Mouse (Mus musculus) stomach, postnatal 0 days (tissue): ENCODE measurements around the gene Wnt4.

Source experiments
- CTCF ChIP-seq: IDR thresholded peaks from 2 replicates; pipeline ENCODE4 v1.5.1; 2016; ENCODE audit warnings: antibody characterized with exemption, low read depth, mild to moderate bottlenecking, moderate library complexity
- EP300 ChIP-seq: optimal IDR thresholded peaks from 2 replicates; pipeline ENCODE3; 2016; ENCODE audit warnings: antibody characterized with exemption

DNA sequence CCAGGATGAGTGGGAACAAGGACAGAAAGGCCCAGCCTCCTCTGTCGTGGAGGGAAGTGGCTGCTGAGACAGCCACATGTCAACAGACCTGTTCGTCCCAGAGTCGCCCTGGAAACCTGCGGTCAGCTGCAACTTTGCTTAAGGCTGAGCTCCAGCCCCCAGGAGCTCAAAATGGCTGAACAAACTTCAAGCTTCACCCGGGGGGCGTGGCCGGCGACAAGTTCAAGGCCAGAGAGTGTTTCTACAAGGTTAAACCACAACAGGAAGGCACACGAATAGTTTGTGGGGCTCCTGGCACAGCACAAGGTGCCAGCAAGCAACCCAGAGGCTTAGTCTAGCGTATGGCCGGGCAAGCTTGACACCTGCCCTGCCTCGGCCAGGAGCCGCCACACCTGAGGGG lies 13.2 kb upstream of the Wnt4 start:
- no peak for TF ChIP-seq CTCF
- no peak for TF ChIP-seq EP300
